In genomic region chr11:83279691-83280090, GRCm38 (mm10) we compare ENCODE assay signal across 17 mouse cellular contexts. TPM values are rescaled to one million over a fixed set of nuclear protein-coding genes. Genes with fewer than 3 reads are reported as not detected.
DNase-seq lines count a peak whose midpoint lies in the region.
"Had no signal": no experiment of that assay in that cellular context is flagged by ENCODE, and none has a peak within 500 bp of the region (broad histone marks: within the 10 kb centered on the region; RNA-seq: fewer than 3 reads in every experiment).

No protein-coding gene starts in this region.

- peak; percentile 26 for DNase-seq in kidney, postnatal 14 days
- no peak for DNase-seq in kidney, adult 11 months
- peak; percentile 66 for DNase-seq in heart, adult 8-10 months (ENCODE audit: low spot score)
- peak; percentile 47 to 68 for DNase-seq in heart, adult 9 months (ENCODE audit: low spot score in 2 of 2)
- DNase-seq in heart, postnatal 4 days, result peak; percentile 74
- DNase-seq in gastrocnemius, postnatal 10 days, result no peak
- DNase-seq in B cell, adult 2 months, result no peak
- DNase-seq: adrenal gland, adult 2 months; cerebellum, adult 8-10 months; cerebellum, postnatal 25 days; forebrain, postnatal 0 days had no signal

RNA-seq across cellular contexts. Expression of gene Slfn14, which starts 6.8 kb away (rescaled TPM):
- total RNA-seq in heart, adult 8-10 months (2022), result not detected
- total RNA-seq in heart, postnatal 4 days (2021), result under 1 TPM; 0.14 to 0.20 TPM
- total RNA-seq in gastrocnemius, postnatal 10 days (2021), result under 1 TPM in 1 of 2 experiments, not detected in 1; 0.47 TPM
- total RNA-seq: adrenal gland, adult 2 months; CH12.LX; ES-E14; forebrain, postnatal 0 days; gastrocnemius, adult 8-10 months; granulocyte monocyte progenitor cell, adult 5-6 weeks; left cerebral cortex, postnatal 25 days; liver, adult 2 months had no signal

RNA-seq across cellular contexts. Expression of gene Ap2b1, which starts 19.1 kb away (rescaled TPM):
- 10 to 100 TPM; 34.1 to 46.5 (median 36.9) TPM for total RNA-seq in heart, adult 8-10 months (2022)
- total RNA-seq in heart, postnatal 4 days (2021), result 10 to 100 TPM; 76.7 to 83.4 TPM
- 10 to 100 TPM; 39.7 to 49.1 TPM for total RNA-seq in gastrocnemius, postnatal 10 days (2021)

RNA-seq across cellular contexts. Expression of gene Pex12, which starts 22.7 kb away (rescaled TPM):
- total RNA-seq in heart, adult 8-10 months (2022), result 10 to 100 TPM in 2 of 4 experiments, 1 to 10 TPM in 2; 8.8 to 13.9 (median 9.7) TPM
- total RNA-seq in heart, postnatal 4 days (2021), result 10 to 100 TPM in 1 of 2 experiments, 1 to 10 TPM in 1; 7.1 to 10.0 TPM
- total RNA-seq in gastrocnemius, postnatal 10 days (2021), result 10 to 100 TPM; 14.5 to 19.2 TPM

Comparison
In these comparisons a context has a peak if more than half of its experiments do, and no peak if none do; other contexts are left out.
1. DNase-seq: peak in kidney, postnatal 14 days (single experiment), heart, adult 8-10 months (single experiment), heart, adult 9 months (2 of 2) and heart, postnatal 4 days (single experiment); none in kidney, adult 11 months (single experiment), gastrocnemius, postnatal 10 days (single experiment) and B cell, adult 2 months (0 of 2).